Mouse (Mus musculus) cerebral cortex, adult 2 months (tissue): ENCODE measurements around the gene Pithd1.

Experiments used
- WGBS: fragments of 180-500 bp; shearing (Covaris S2); methylation state at CpG from one replicate; pipeline ENCODE4 v1.1.7; 2018; 5-methylcytosine and 5-hydroxymethylcytosine counted together

Pithd1 gene

GRCm38 (mm10) chr4:135962198-135962597, 24.9 kb downstream of the Pithd1 start:
- 77% methylated on average over 7 of the region's 7 CpGs for WGBS

DNA sequence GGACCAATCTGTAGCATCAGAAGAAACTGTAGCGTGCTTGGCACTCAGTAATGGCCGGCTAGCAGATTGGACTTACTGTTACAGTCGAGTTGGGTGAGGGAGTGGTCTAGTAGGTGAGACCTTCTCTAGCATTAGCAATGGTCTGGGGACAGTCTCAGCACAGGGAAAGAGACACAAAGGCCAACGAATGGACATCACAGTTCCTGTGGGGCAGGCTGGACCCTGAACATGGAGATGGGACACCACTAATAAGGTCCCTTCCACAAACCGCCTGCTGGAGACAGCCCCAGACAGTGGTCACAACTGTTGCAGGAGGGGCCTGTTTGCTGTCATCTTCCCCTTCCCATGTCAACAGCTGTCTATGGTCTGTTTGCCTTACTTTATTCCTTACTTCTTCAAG, 25.4 kb downstream of the Pithd1 start:
- 91% methylated on average over 5 of the region's 5 CpGs for WGBS

DNA sequence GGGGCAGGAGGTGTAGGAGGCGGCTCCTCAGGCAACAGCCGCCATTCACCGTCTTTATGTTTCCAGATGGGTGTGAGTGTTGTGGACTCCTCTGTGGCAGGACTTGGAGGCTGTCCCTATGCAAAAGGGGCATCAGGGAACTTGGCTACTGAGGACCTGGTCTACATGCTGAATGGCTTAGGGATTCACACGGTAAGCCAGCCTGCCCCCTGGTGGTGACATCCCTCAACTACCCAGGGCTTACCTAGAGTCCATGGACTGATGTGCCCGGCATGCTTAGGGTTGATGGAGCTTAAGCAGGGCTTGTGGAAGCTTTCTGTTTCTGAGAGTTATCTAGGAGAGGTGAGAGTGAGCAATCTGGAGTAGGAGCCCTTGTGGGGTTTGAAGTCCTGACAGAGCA, 26.3 kb downstream of the Pithd1 start:
- WGBS = 32% methylated on average over 5 of the region's 5 CpGs

GRCm38 (mm10) chr4:135958354-135958753, 28.7 kb downstream of the Pithd1 start:
- 69% methylated on average over 8 of the region's 8 CpGs for WGBS

DNA sequence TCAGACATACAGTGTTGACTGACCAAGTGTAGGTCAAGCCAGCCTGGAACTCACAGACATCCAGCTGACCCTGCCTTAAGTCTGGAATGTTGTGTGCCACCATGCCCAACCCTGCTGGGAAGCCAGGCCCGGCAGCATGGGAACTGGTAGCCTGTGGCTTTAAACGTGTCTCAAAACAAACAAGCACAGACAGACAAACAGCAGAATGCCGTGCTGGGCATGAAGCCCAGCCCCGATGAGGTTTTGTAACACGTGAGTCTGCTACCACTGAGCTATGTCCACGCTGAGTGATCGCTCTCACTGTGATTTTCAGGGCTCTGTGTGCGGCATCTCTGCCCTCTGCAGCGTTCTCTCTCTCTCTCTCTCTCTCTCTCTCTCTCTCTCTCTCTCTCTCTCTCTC, 31.2 kb downstream of the Pithd1 start:
- 61% methylated on average over 9 of the region's 9 CpGs for WGBS

DNA sequence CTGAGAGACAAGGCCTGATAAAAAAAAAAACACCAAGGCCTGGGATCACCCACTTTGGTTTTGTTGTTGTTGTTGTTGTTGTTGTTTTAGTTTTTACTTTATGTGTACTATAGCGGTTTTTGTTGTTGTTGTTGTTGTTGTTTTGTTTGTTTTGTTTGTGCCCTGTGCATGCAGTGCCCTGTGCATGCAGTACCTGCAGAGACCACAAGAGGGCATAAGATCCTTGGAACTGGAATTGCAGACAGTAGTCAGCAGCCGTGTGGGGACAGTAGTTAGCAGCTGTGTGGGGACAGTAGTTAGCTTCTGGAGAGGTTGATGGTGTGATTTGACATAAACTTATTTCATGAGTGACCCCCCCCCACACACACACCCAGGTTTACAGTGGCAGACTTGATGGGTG, 32.8 kb downstream of the Pithd1 start:
- WGBS = 7% methylated on average over 2 of the region's 2 CpGs

DNA sequence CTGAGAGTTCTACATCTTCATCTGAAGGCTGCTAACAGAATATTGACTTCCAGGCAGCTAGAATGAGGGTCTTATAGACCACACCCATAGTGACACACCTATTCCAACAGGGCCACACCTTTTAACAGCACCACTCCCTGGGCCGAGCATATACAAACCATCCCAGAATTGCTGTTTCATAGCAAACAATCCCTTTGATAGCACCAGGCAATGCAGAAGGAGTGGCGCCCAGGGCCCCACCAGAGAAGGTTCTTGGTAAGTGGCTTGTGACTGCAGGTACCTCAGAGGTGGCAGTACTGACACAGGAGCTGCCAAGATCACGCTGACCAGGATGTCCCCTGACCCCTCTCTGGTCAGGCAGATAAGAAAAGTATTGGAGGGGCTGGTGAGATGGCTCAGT, 33.9 kb downstream of the Pithd1 start:
- whole genome bisulfite sequencing = 88% methylated on average over 3 of the region's 3 CpGs

GRCm38 (mm10) chr4:135951505-135951904, 35.6 kb downstream of the Pithd1 start:
- 95% methylated on average over 3 of the region's 3 CpGs for WGBS

- 85% methylated on average over 6 of the region's 6 CpGs for WGBS
These were observed 36.7 kb downstream of the Pithd1 start for GRCm38 (mm10) chr4:135950365-135950764.

DNA sequence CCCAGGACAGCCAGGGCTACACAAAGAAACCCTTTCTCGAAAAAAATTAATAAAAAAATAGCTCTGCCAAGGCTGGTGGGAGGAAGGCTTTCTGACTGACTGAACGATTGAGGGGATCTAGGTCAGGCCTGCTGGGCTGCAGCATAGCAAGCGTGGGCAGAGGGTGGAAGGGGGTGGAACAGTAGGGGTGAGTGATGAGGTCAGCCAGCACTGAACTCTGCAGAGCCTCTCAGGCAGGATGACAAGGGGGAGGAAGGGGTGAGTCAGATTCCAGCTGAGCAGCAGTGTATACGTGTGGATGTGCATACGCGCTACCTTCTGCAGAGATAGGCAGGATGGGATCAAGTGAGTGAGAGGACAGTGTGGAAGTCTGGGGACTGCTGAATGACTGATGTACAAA, 37.2 kb downstream of the Pithd1 start:
- WGBS = 28% methylated on average over 6 of the region's 6 CpGs

- 71% methylated on average over 10 of the region's 10 CpGs for WGBS
These were observed 37.6 kb downstream of the Pithd1 start for GRCm38 (mm10) chr4:135949475-135949874.

GRCm38 (mm10) chr4:135948142-135948541, 38.9 kb downstream of the Pithd1 start:
- WGBS = 84% methylated on average over 8 of the region's 8 CpGs

- WGBS = 1% methylated on average over 28 of the region's 28 CpGs
These were observed 40.3 kb downstream of the Pithd1 start for GRCm38 (mm10) chr4:135946659-135947301.

DNA sequence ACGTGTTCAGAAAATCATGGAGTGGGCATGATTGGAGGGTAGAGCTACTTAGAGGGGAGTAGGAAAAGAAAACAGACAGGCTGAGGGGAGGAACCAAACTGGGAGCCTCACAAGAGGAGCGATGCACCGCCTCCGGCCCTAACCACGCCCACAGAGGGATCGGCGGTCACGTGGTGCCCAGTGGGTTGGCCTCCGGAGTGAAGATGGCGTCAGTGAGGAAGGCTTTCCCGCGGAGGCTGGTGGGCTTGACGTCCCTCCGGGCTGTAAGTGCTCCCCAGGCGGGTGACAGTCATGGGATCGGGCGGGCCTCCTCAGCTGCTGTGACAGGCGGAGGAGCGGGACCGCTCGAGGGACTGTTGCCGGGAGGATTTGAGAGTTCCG, 40.8 kb downstream of the Pithd1 start, which contains the start of gene Hmgcl:
Gene Hmgcl, plus strand, starts transcription at position 171 of the 381 bp plus-strand sequence.
- under 1% methylated on average over 23 of the region's 23 CpGs for WGBS

DNA sequence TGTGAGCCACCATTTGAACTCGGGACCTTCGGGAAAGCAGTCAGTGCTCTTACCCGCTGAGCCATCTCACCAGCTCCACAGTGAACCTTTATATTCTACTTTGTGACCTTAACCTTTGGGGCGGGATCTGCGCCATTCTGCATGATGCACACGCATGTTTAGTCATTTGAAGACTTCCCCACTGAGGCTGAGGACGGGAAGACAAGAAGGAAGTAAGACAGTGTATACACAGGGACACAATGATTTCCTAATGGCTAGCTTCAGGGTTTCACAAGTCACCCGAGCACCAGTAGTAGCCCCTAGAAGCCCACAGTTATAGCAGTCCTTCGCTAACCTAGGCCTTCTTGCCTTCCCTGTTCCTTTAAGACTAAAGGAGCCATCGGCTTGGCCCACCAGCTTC, 41.4 kb downstream of the Pithd1 start:
- 81% methylated on average over 10 of the region's 10 CpGs for WGBS

DNA sequence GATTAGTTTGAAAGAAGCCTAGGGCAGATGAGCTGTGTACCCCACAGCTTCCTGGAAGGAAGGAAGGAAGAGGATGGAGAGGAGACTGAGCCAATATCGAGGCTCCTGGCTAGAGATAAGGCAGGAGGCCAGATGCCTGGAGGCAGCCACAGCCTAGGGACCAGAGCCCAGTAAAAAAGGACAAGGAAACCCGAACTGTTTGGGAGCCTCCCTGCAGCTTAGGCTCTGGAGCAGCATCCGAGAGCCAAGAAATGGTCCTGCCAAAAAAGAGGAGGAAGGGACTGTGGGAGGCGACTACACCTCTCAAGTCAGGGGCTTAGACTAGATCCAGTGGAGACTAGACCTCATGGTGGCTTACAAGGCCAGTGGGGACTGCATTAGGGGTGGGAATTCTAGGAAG, 43.7 kb downstream of the Pithd1 start:
- 39% methylated on average over 4 of the region's 4 CpGs for WGBS

DNA sequence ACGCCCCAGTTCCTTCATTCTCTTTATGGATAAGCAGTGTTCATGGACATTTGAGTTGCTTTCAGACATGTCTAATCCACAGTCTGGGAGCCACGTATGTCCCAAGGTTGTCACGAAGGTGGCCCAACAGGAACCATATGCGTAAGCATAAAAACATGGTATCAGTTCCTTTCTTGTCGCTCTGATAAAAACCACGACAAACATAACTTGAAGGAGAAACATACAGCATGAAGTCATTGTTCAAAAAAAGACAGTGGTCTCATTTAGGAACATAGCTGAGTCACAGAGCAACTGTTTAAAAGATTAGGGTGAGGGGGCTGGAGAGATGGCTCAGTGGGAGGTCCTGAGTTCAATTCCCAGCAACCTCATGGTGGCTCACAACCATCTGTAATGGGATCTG, 44.9 kb downstream of the Pithd1 start:
- WGBS = 74% methylated on average over 6 of the region's 6 CpGs

DNA sequence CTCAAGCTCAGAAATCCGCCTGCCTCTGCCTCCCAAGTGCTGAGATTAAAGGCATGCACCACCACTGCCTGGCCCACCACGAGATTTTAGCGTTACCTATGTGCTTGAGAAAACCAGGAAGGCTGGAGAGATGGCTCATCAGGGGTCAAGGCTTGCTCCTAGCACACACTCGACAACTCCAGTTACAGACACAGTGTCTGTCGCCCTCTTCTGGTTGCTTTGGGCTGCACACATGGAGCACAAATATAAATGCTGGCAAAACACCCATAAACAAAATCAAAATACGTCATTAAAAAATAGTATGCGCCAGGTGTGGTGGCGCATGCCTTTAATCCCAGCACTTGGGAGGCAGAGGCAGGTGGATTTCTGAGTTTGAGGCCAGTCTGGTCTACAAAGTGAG, 46.0 kb downstream of the Pithd1 start:
- WGBS = 87% methylated on average over 8 of the region's 8 CpGs

GRCm38 (mm10) chr4:135938858-135939257, 48.2 kb downstream of the Pithd1 start:
- WGBS = 85% methylated on average over 7 of the region's 7 CpGs

DNA sequence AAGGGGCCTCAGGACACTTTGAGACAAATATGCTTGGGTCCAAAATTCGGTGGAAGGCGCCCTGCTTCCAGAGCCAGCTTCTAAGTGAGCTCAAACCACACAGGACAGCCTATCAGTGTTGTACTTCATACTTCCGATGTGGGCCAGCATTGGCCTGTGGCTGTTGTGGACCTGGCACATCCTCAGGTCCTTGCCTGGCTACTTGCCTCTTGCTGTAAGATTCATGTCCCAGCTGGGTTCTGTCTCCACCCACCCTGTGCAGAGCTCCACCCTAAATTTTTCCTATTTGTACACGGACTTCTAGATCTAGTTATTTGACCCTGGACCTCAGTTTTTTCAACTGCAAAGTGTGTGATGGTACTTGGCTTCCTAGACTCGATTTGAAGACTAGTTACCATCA, 51.6 kb downstream of the Pithd1 start:
- 68% methylated on average over 5 of the region's 5 CpGs for WGBS

DNA sequence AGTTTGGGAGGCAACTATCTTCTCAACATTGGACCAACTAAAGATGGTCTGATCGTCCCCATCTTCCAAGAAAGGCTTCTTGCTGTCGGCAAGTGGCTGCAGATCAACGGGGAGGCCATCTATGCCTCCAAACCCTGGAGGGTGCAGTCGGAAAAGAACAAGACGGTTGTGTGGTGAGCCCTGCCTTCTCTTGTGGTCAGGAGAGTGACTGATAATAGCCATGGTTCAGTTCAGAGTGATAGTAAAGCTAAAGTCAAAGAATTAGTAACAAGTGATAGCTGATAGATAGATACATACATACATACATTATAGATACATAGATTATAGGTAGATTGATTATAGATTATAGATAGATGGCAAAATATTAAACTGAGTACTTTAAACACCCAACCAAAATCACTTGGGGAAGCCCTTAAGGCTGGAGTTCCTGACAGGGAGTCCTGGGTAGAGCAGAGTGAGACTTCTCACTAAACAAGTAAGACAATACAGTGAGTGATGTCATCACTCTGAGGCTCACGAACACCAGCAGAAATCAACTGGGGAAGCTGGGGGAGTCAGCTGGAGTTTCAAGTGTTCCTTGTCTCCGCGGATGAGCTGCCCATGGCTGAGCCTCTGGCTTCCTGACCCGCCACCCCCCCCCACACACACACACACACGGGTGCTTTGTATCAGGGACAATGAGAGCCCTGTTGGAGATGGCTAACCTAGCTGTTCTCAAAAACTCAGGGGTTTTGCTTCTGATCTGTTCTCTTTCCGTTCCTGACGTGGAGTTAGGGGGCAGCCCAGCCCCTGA, 52.2 kb downstream of the Pithd1 start:
- WGBS = 72% methylated on average over 12 of the region's 12 CpGs

DNA sequence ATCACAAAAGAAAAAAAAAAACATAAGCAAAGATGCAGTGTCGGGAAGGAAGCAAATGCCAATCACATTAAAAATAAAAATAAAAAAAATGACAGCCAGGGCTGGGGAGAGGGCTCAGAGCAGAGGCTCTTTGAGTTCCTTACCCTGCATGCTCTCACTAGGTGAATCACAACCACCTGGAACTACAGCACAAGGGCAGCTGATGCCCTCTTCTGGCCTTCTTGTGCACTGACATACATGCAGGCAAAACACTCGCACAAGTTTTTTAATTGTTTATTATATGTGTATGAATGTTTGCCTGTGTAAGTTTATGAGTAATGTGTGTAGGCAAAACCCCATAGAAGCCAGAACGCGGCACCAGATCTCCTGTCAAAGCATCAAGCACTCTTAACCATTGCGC, 55.2 kb downstream of the Pithd1 start:
- WGBS = 71% methylated on average over 5 of the region's 5 CpGs

DNA sequence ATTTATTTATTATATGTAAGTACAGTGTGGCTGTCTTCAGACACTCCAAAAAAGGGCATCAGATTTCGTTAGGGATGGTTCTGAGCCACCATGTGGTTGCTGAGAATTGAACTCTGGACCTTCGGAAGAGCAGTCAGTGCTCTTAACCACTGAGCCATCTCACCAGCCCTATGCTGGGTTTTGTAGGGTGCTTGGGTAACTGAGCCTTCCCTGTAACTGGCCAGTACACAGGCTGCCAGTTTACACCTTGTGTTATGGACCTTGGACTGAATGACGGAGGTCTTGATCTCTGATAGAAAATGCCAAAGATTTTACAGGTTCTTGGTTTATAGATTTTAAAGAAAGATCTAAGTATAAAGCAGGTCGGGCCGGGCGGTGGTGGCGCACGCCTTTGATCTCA, 56.8 kb downstream of the Pithd1 start:
- WGBS = 98% methylated on average over 8 of the region's 8 CpGs
